Comparison of ENCODE assay signal across 16 mouse cellular contexts in genomic region chr6:56264509-56264908, GRCm38 (mm10).
"Had no signal": no experiment of that assay in that cellular context is flagged by ENCODE, and none has a peak within 500 bp of the region (broad histone marks: within the 10 kb centered on the region; RNA-seq: fewer than 3 reads in every experiment).

No protein-coding gene starts in this region.

- H3K4me2 ChIP-seq: neural tube, embryonic 13.5 days; neural tube, embryonic 15.5 days; stomach, embryonic 15.5 days had no signal

- H3K4me1 ChIP-seq: neural tube, embryonic 13.5 days; neural tube, embryonic 15.5 days; stomach, embryonic 15.5 days had no signal

- H3K9me3 ChIP-seq: neural tube, embryonic 13.5 days; neural tube, embryonic 15.5 days; stomach, embryonic 15.5 days had no signal

- DNase-seq: retina, postnatal 1 day; right cerebral cortex, adult 18-20 months; right cerebral cortex, postnatal 14 days; right cerebral cortex, postnatal 25 days; right cerebral cortex, postnatal 4 days; spleen, adult 18-20 months; thymus, adult 18-20 months; thymus, adult 2 months; thymus, postnatal 14 days; thymus, postnatal 25 days; thymus, postnatal 36 days; thymus, postnatal 4 days had no signal

- H3K4me3 ChIP-seq: neural tube, embryonic 13.5 days; neural tube, embryonic 15.5 days; stomach, embryonic 15.5 days had no signal

- H3K27ac ChIP-seq: neural tube, embryonic 13.5 days; neural tube, embryonic 15.5 days; stomach, embryonic 15.5 days; stomach, postnatal 0 days had no signal

- H3K9ac ChIP-seq: neural tube, embryonic 13.5 days; neural tube, embryonic 15.5 days; stomach, embryonic 15.5 days had no signal

- H3K36me3 ChIP-seq: neural tube, embryonic 13.5 days; neural tube, embryonic 15.5 days; stomach, embryonic 15.5 days had no signal

- H3K27me3 ChIP-seq: neural tube, embryonic 13.5 days; neural tube, embryonic 15.5 days; stomach, embryonic 15.5 days had no signal
